Mouse (Mus musculus): ENCODE measurements around the gene Gm47283. TPM values are rescaled to one million over a fixed set of nuclear protein-coding genes. Genes with fewer than 3 reads are reported as not detected.
"Not testable (repeated sequence)": the region's sequence is repeated elsewhere in the genome, so short reads cannot be mapped to it uniquely, and the experiment has no call there.

The Gm47283 gene
- total RNA-seq, 1 experiment from 2014 or later, result not detected

DNA sequence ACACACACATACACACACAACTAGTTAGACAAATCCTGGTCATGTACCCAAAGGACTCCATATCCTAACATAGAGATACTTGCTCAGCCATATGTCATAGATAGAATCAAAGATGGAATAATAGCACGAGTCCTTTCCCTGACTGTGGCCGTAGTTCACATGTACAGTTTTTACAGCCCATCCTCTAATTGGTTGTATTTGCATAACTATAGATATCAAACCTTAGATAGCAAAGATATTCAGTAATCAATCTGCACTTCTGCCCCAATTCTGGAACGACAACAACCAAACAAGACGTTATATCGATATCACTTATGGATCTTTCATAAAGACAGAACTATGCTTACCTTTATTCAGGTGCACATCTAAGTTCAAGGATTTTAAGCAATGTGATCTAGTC is 39.3 kb upstream of the Gm47283 start:
- ATAC-seq (replicated peaks in 1 of 2; ENCODE audit: insufficient read depth in 1 of 2, low FRiP score in 2 of 2, low TSS enrichment in 1 of 2, low read depth in 1 of 2, poor library complexity in 2 of 2, severe bottlenecking in 2 of 2), result not testable (repeated sequence)

DNA sequence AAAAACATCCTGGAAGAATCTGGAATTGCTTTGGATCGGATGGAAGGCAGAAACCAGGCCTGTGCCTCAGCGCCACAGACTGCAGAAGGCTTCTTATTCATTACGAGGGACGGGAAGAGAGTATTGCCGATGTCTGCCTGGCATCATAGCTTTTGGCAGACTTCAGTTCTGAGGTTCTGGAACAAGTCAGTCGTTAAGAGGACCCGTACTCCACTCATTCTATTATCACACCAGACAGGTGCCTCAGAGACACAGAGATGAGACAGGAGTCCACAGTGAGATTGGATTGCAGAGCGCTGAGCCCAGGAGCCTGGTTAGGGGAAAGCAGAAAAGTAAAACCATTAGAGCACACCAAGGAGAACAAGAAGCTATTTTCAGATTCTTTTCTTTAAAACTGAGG is 29.8 kb upstream of the Gm47283 start, which contains the start of gene Gm21860:
Gene Gm21860, minus strand, starts transcription at position 101 of the 400 bp plus-strand sequence.
- ATAC-seq (replicated peaks in 1 of 2; ENCODE audit: insufficient read depth in 1 of 2, low FRiP score in 2 of 2, low TSS enrichment in 1 of 2, low read depth in 1 of 2, poor library complexity in 2 of 2, severe bottlenecking in 2 of 2), result not testable (repeated sequence)

DNA sequence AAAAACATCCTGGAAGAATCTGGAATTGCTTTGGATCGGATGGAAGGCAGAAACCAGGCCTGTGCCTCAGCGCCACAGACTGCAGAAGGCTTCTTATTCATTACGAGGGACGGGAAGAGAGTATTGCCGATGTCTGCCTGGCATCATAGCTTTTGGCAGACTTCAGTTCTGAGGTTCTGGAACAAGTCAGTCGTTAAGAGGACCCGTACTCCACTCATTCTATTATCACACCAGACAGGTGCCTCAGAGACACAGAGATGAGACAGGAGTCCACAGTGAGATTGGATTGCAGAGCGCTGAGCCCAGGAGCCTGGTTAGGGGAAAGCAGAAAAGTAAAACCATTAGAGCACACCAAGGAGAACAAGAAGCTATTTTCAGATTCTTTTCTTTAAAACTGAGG is 54.5 kb downstream of the Gm47283 start, which contains the start of gene Gm21748:
Gene Gm21748, minus strand, starts transcription at position 101 of the 400 bp plus-strand sequence.
- not testable (repeated sequence) for ATAC-seq (replicated peaks in 1 of 2; ENCODE audit: insufficient read depth in 1 of 2, low FRiP score in 2 of 2, low TSS enrichment in 1 of 2, low read depth in 1 of 2, poor library complexity in 2 of 2, severe bottlenecking in 2 of 2)

Other genes with a start within 250 kb of the Gm47283 start
- not detected in 2 replicates for gene Gm21860, start 29.9 kb upstream of the Gm47283 start, total RNA-seq (2017)
- gene Gm21748, start 54.4 kb downstream of the Gm47283 start, total RNA-seq (2017), result not detected in 2 replicates